In the genomic region with DNA sequence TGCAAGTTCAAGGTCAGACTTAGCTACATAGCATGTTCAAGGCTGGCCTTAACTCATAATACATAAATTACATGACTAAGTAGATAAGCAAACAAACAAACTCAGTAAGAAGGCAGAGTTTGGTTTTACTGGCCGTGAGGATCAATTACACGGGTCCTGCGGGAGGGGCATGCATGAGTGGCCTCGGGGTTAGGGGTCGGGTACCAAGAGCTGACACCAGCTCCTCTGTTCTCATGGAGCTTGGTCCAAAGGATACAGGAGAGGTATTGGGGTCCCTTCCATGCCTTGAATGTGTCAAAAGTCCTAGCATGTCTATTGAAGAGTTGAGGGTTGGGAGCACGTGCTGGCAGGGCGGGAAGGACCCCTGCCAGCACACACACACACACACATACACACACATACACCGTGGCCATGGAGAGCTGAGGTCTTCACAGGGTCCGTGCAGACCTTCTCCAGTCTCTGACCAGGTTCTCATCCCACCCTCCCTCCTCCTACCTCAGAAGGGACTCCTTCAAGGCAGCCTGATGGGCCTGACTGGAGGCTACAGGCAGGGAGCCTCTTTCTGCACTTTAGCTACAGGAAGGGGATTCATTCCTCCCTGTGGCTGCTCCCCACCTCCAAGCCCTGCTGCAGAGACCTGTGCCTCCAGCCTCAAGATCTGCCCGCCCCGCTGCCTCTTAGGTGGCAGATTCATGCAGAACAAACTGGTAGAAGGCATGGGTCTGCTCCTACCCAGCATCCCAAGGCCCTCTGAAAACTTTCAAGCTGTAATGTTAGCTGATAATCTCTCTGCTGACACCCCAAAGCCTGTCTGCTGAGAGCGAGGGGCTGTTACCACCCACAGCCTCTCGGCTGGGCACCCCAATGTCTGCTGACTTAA, we compare ENCODE assay signal across 11 mouse cellular contexts.
DNase-seq lines count a peak whose midpoint lies in the region; ATAC-seq lines count a peak whose summit lies in the region.
"Had no signal": no experiment of that assay in that cellular context is flagged by ENCODE, and none has a peak within 500 bp of the region (broad histone marks: within the 10 kb centered on the region; RNA-seq: fewer than 3 reads in every experiment).

No protein-coding gene starts in this region.

- H3K4me2 ChIP-seq in kidney, embryonic 14.5 days (replicated peaks; ENCODE audit: low read depth, low read length) = no peak overlapping the region
- H3K4me2 ChIP-seq in forebrain, embryonic 12.5 days = no peak overlapping the region
- H3K4me2 ChIP-seq: embryonic facial prominence, embryonic 15.5 days; limb, embryonic 13.5 days had no signal

- DNase-seq in kidney, adult 11 months = peak; percentile 24
- DNase-seq in testis, postnatal 10 days (ENCODE audit: low spot score) = peak; percentile 39
- DNase-seq in testis, postnatal 14 days (ENCODE audit: low spot score) = no peak
- DNase-seq in heart, postnatal 14 days = peak; percentile 12 to 14
- peak; percentile 10 to 43 for DNase-seq in lung, postnatal 4 days
- DNase-seq: cerebellum, postnatal 14 days; thymus, postnatal 36 days had no signal

- no peak overlapping the region for H3K27ac ChIP-seq in kidney, embryonic 14.5 days (ENCODE audit: low read depth, low read length)
- no peak overlapping the region for H3K27ac ChIP-seq in forebrain, embryonic 12.5 days
- H3K27ac ChIP-seq: embryonic facial prominence, embryonic 15.5 days; limb, embryonic 13.5 days had no signal

- peaks cover 2% of the 10 kb centered on the region; the same call in 1 of the 2 replicates for H3K36me3 ChIP-seq in kidney, embryonic 14.5 days (ENCODE audit: control insufficient read depth, insufficient read depth, low read length)
- no peaks in the 10 kb centered on the region for H3K36me3 ChIP-seq in forebrain, embryonic 12.5 days (replicated peaks)

- no peak for ATAC-seq in kidney, embryonic 14.5 days (ENCODE audit: low FRiP score, low TSS enrichment)
- no peak for ATAC-seq in forebrain, embryonic 12.5 days (ENCODE audit: low FRiP score)

- no peaks in the 10 kb centered on the region for H3K27me3 ChIP-seq in kidney, embryonic 14.5 days (ENCODE audit: control insufficient read depth, insufficient read depth, low read length)
- H3K27me3 ChIP-seq in forebrain, embryonic 12.5 days = no peaks in the 10 kb centered on the region
- H3K27me3 ChIP-seq: embryonic facial prominence, embryonic 15.5 days; limb, embryonic 13.5 days had no signal

- no peaks in the 10 kb centered on the region for H3K9me3 ChIP-seq in kidney, embryonic 14.5 days (ENCODE audit: control insufficient read depth, low read length)
- no peaks in the 10 kb centered on the region for H3K9me3 ChIP-seq in forebrain, embryonic 12.5 days
- H3K9me3 ChIP-seq: embryonic facial prominence, embryonic 15.5 days; limb, embryonic 13.5 days had no signal

- peaks cover 19% of the 10 kb centered on the region for H3K4me1 ChIP-seq in kidney, embryonic 14.5 days (ENCODE audit: control insufficient read depth, insufficient read depth, low read length)
- H3K4me1 ChIP-seq in forebrain, embryonic 12.5 days = peaks cover 8% of the 10 kb centered on the region; the same call in 1 of the 2 replicates

- no peak overlapping the region for H3K4me3 ChIP-seq in kidney, embryonic 14.5 days (ENCODE audit: low read length)
- H3K4me3 ChIP-seq in forebrain, embryonic 12.5 days (replicated peaks) = no peak overlapping the region
- H3K4me3 ChIP-seq: embryonic facial prominence, embryonic 15.5 days; limb, embryonic 13.5 days had no signal

- intact Hi-C loops in heart, postnatal 14 days (cut with DNase I) = no loop called here

- WGBS in kidney, embryonic 14.5 days = 49% methylated on average over 13 of the region's 13 CpGs
- WGBS in forebrain, embryonic 12.5 days = 81% methylated on average over 13 of the region's 13 CpGs

- H3K9ac ChIP-seq in kidney, embryonic 14.5 days (ENCODE audit: low read depth, low read length) = no peak overlapping the region
- no peak overlapping the region for H3K9ac ChIP-seq in forebrain, embryonic 12.5 days
- H3K9ac ChIP-seq: embryonic facial prominence, embryonic 15.5 days; limb, embryonic 13.5 days had no signal
